Mouse (Mus musculus) heart, embryonic 16.5 days (tissue): ENCODE measurements around the gene Dtl. TPM values are rescaled to one million over a fixed set of nuclear protein-coding genes. Genes with fewer than 3 reads are reported as not detected.

ENCODE experiments used
- polyA plus RNA-seq: library from polyadenylated mRNA; unstranded; fragments of >200 nt; fragmentation: Nextera tagmentation; extraction: Ambion mirVana; gene quantifications from 2 replicates; pipeline ENCODE4 v1.2.1, GENCODE M21; 2015

The Dtl gene
- polyA plus RNA-seq, 1 experiment from 2014 or later, result 26.9 TPM

Other genes starting within 250 kb of the Dtl start
- gene Tmem206, start 249.6 kb downstream of the Dtl start, polyA plus RNA-seq, result 16.5 and 19.4 TPM in 2 replicates
- 22.8 and 27.2 TPM in 2 replicates for gene Ppp2r5a, start 172.3 kb downstream of the Dtl start, polyA plus RNA-seq
- 34.1 and 35.4 TPM in 2 replicates for gene Ints7, start 92 bp upstream of the Dtl start, polyA plus RNA-seq
- 13.7 and 16.9 TPM in 2 replicates for gene Lpgat1, start 142.3 kb upstream of the Dtl start, polyA plus RNA-seq
- 38.5 and 38.6 TPM in 2 replicates for gene Nek2, start 245.9 kb upstream of the Dtl start, polyA plus RNA-seq